Mouse (Mus musculus) naive thymus-derived CD4-positive, alpha-beta T cell, adult 2 months (primary cell): ENCODE results near the gene Lmbr1l.
"Not testable (repeated sequence)": the region's sequence is repeated elsewhere in the genome, so short reads cannot be mapped to it uniquely, and the experiment has no call there.

Source experiments
- DNase-seq: peaks from one replicate; pipeline ENCODE4 v3.0.0-alpha.2; 2011; ENCODE audit warnings: low read depth

Gene Lmbr1l

GRCm38 (mm10) chr15:98917538-98918498, at the start of gene Lmbr1l:
TSS of gene Lmbr1l (minus strand) at chr15:98918231.
- peak; percentile 99 for DNase-seq

DNA sequence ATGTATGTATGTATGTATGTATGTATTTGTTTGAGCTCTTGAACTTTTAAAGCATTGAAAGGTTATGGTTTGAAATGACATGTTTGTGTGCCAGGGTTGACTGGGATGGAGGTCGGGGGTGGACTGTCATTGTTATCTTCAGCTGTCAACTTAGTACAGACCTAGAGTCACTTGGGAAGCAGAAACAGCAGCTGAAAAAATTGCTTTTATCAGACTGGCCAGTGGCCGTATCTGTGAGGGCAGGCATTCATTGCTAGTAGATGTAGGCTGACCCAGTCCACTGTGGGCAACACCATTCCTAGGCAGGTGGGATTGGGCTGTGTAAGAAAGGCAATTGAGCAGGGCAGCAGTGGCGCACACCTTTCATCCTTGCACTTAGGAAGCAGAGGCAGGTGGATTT, 41.5 kb upstream of the Lmbr1l start:
- no peak for DNase-seq

- no peak for DNase-seq
These were observed 40.9 kb upstream of the Lmbr1l start for GRCm38 (mm10) chr15:98958901-98959420.

DNA sequence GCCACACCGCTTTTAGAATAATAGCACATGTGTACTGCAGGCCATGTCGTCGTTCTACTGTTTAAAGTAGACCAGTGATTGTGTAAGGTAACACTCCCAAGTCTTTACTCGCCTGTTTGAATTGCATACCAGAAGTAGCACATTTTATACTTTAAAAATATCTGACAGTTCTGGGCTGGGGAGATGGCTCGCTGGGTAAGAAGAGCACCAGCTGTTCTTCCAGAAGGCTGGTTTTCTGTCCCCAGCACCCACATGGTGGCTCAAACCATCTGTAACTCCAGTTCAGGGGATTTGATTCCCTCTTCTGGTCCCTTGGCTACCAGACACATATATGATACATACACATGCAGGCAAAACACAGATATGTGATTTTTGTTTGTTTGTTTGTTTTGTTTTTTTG, 39.4 kb upstream of the Lmbr1l start:
- DNase-seq = no peak

DNA sequence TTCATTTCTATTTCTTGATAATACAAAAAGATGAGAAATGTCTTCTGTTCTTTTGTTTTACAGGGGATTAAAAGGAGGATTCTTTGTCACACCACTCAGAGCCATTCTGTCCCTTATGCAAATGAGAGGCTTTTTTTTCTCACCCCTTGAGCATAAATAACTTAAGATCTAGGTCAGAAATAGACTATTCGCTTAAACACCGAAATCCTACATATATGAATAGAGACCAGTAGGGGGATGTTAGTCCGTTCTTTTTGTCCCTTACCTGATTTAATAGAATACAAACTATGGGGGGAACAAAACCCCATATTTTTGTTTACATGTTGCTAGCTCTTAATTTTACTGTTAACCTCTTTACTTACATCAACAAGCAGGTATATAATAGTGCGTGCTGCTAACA, 38.0 kb upstream of the Lmbr1l start:
- DNase-seq = no peak

- no peak for DNase-seq
These were observed 37.3 kb upstream of the Lmbr1l start for GRCm38 (mm10) chr15:98955324-98955723.

GRCm38 (mm10) chr15:98954425-98955253, 36.6 kb upstream of the Lmbr1l start:
- DNase-seq = no peak

- DNase-seq = peak; percentile 97
These were observed 35.6 kb upstream of the Lmbr1l start, which contains the start of the genes Gm49450 and Tuba1a for GRCm38 (mm10) chr15:98953401-98954356. TSS of gene Gm49450 (minus strand) at chr15:98953551. TSS of gene Tuba1a (minus strand) at chr15:98953703.

DNA sequence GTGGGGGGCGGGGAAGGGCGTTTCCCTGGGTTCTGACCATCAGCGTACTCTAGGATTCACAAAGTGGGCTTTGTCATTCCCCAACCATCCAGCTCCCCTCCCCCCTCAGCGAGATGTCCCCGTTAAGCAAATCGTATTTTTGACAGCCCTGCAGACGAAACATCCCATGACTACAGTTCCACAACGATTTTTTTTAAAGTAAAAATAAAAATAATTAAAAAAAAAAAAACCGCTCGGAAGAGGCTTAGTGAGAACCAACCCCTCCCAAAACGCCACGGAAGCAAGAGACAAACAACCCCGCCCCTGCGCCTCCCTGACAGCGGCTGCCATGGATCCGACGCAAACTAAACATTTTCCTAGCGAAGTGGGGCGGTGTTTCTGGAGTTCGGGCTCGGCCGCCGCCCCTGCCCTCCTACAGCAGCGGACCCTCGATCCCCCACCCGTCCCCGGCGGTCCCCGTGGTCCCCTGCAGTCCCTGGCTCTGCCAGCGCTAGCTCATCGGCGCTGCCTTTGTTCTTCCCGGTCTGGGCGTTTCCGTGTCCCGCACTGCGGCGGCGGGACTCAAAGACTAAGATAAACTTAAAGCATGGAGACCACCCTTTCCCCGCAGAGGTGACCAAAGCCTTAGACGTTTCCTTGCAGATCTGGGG, 34.8 kb upstream of the Lmbr1l start:
- no peak for DNase-seq

DNA sequence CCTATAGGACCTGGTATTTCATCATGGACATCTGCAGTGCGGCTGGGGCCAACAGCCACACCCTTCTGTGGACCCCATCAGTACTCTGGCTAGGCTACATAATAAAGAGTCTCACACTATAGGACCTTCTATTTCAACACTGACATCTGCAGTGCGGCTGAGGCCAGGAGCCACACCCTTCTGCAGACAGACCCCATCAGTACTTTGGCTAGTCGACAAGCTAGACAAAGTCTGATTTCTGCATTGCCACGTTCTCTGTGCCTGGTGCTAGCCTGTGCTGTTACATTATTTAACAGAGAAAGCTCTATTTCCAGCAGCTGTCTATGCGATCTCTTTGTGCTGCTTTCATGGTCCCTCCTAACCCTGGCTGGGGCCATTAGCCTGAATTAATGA, 34.0 kb upstream of the Lmbr1l start:
- DNase-seq = peak; percentile 26

GRCm38 (mm10) chr15:98951122-98952062, 33.4 kb upstream of the Lmbr1l start:
- not testable (repeated sequence) for DNase-seq

DNA sequence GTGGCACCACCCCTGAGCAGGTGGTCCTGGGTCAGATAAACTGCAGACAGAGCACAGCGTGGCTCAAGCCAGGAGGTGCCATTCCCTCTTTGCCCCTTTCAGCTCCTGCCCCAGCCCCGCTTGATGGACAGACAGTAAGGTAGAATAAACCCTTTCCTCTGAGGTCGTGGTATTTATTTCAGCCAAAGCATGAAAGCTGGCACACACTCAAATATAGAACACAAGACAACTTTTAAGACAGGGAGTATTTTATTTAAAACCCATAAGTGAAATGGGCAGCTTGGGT, 31.5 kb upstream of the Lmbr1l start:
- DNase-seq = no peak

GRCm38 (mm10) chr15:98948857-98949606, 31.0 kb upstream of the Lmbr1l start:
- no peak for DNase-seq

DNA sequence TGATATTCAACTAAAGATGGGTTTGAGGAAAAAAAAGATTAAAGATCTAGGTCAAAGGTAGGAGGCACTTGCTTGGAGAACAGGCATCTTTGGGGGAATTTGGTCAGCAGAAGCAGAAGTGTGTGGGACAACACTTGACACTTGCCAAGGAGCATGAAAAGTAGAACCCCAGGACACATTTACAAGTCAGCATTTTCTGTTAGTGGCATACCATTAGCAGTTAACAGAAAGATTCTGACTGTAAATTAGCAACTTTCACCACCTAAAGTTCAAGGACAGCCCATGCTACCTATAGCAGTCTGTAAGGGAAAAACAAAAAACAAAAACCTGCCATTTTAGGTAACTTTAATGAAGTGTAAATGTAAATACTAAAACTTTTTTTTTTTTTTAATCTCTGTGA, 30.4 kb upstream of the Lmbr1l start:
- DNase-seq = no peak

DNA sequence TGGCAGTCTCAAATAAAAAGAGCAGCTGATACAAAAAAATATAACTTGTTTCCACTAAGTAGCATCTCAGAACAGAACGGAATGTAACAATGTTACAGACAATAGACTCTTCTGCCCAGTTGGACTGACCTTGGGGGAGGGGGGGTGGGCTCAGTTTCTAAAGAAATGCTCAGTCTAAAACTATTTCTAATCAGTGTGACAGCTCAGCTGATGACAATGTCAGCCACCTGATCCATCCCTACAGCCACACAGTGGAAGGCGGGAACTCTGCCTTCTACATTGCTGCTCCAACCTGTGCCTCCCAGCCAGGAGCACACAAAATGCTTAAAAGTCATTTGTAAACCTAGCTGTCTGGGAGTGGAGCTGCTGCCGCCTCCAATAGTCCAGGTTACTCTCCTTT, 29.9 kb upstream of the Lmbr1l start:
- no peak for DNase-seq

DNA sequence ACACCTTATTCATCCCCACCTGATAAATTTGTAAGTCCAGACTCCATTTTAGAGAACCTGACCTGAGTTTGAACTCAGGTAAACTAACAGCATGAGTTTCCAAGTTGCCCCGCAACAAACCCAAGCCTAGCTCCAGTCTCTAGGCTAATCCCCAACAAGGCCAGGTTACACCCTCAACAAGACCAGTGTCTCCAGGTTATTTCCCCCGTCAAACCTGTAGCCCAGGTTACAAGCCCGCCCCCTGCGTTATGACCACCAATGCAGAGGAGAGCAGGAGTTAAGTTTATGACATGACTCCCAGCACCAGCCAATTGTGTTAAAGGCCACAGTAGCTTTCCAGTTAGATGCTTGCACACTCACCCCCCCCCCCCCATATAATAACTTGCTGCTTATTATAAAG, 25.1 kb upstream of the Lmbr1l start:
- no peak for DNase-seq

- no peak for DNase-seq
These were observed 24.1 kb upstream of the Lmbr1l start for GRCm38 (mm10) chr15:98942081-98942480.

- no peak for DNase-seq
These were observed 23.5 kb upstream of the Lmbr1l start for GRCm38 (mm10) chr15:98941539-98941938.

DNA sequence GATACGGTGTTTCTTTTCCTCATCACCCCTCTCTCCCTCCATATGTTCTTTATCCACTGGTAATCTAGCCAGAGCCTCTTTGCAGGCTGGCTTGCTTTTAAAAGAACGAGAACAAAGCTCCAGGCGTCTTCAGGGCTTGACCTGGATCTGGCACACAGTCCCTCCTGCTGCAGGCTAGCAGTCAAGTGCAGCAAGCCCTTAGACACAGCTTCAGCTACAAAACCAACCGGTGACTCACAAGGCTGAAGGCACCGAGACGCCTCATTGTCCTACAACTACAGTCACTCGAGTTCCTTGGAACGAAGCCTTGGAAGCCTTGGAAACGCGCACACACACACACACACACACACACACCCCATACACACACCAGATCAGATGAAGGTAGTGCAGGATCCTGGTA, 22.8 kb upstream of the Lmbr1l start:
- no peak for DNase-seq
